Mouse (Mus musculus): Measurements from ENCODE around the gene Shisa3. TPM values are rescaled to one million over a fixed set of nuclear protein-coding genes. Genes with fewer than 3 reads are reported as not detected.

Shisa3 gene
- polyA plus RNA-seq, 1 experiment from 2014 or later = 2.1 TPM

GRCm38 (mm10) chr5:67606916-67607803 is 522 bp upstream of the Shisa3 start:
- under 1% methylated on average over 66 of the region's 66 CpGs for WGBS
- H3K9me3 ChIP-seq = no peaks in the 10 kb centered on the region
- H3K4me2 ChIP-seq = peak overlapping the region; percentile 78
- peaks cover 80% of the 10 kb centered on the region for H3K27me3 ChIP-seq
- no peaks in the 10 kb centered on the region for H3K36me3 ChIP-seq
- ATAC-seq (ENCODE audit: low FRiP score) = peak; percentile 46
- H3K4me1 ChIP-seq (replicated peaks) = peaks cover 25% of the 10 kb centered on the region
- H3K9ac ChIP-seq = peak overlapping the region; percentile 68
- no peak overlapping the region for H3K27ac ChIP-seq
- H3K4me3 ChIP-seq = peak overlapping the region; percentile 48

- peak; percentile 1; the same call in 1 of the 2 replicates for ATAC-seq (ENCODE audit: low FRiP score)
- no peaks in the 10 kb centered on the region for H3K9me3 ChIP-seq
- H3K4me2 ChIP-seq = peak overlapping the region; percentile 78
- H3K4me1 ChIP-seq (replicated peaks) = peaks cover 25% of the 10 kb centered on the region
- peak overlapping the region; percentile 68 for H3K9ac ChIP-seq
- H3K27ac ChIP-seq = no peak overlapping the region
- WGBS = 3% methylated on average over 31 of the region's 31 CpGs
- peak overlapping the region; percentile 48 for H3K4me3 ChIP-seq
- H3K27me3 ChIP-seq = peaks cover 69% of the 10 kb centered on the region
- no peaks in the 10 kb centered on the region for H3K36me3 ChIP-seq
Measured at GRCm38 (mm10) chr5:67608674-67609519, 1.2 kb downstream of the Shisa3 start.

GRCm38 (mm10) chr5:67609520-67609837 is 1.8 kb downstream of the Shisa3 start:
- no peak overlapping the region for H3K9ac ChIP-seq
- no peaks in the 10 kb centered on the region for H3K9me3 ChIP-seq
- no peaks in the 10 kb centered on the region for H3K36me3 ChIP-seq
- ATAC-seq (ENCODE audit: low FRiP score) = no peak
- peaks cover 25% of the 10 kb centered on the region for H3K4me1 ChIP-seq (replicated peaks)
- 18% methylated on average over 2 of the region's 2 CpGs for WGBS
- H3K4me3 ChIP-seq = no peak overlapping the region
- H3K4me2 ChIP-seq = no peak overlapping the region
- H3K27ac ChIP-seq = no peak overlapping the region
- peaks cover 68% of the 10 kb centered on the region for H3K27me3 ChIP-seq

- H3K27me3 ChIP-seq = no peaks in the 10 kb centered on the region
- 90% methylated on average over 12 of the region's 12 CpGs for WGBS
Measured at GRCm38 (mm10) chr5:67621230-67621629, 13.5 kb downstream of the Shisa3 start.

GRCm38 (mm10) chr5:67628180-67628940 is 20.7 kb downstream of the Shisa3 start:
- Histone ChIP-seq H3K4me1 (replicated peaks) (peaks cover 3% of the 10 kb centered on the region; the same call in 1 of the 2 replicates), H3K9ac (no peak overlapping the region), H3K9me3 (no peaks in the 10 kb centered on the region), H3K4me2 (no peak overlapping the region), H3K36me3 (peaks cover 17% of the 10 kb centered on the region), H3K27me3 (no peaks in the 10 kb centered on the region), H3K27ac (no peak overlapping the region), H3K4me3 (no peak overlapping the region)
- no peak for ATAC-seq (ENCODE audit: low FRiP score)
- 72% methylated on average over 9 of the region's 9 CpGs for WGBS

More at GRCm38 (mm10) chr5:67621230-67621629, 13.5 kb downstream of the Shisa3 start:
- no peak overlapping the region for H3K27ac ChIP-seq
- H3K4me3 ChIP-seq = no peak overlapping the region
- H3K4me1 ChIP-seq (replicated peaks) = no peaks in the 10 kb centered on the region
- H3K36me3 ChIP-seq = peaks cover 27% of the 10 kb centered on the region
- no peak overlapping the region for H3K4me2 ChIP-seq
- no peak for ATAC-seq (ENCODE audit: low FRiP score)
- H3K9ac ChIP-seq = no peak overlapping the region
- no peaks in the 10 kb centered on the region for H3K9me3 ChIP-seq

- no peak for ATAC-seq (ENCODE audit: low FRiP score)
- H3K27ac ChIP-seq = peak overlapping the region; percentile 37; the same call in 1 of the 2 replicates
- no peak overlapping the region for H3K4me3 ChIP-seq
- no peak overlapping the region for H3K9ac ChIP-seq
- H3K4me2 ChIP-seq = no peak overlapping the region
- no peaks in the 10 kb centered on the region for H3K9me3 ChIP-seq
- H3K27me3 ChIP-seq = no peaks in the 10 kb centered on the region
- H3K36me3 ChIP-seq = peaks cover 17% of the 10 kb centered on the region
- H3K4me1 ChIP-seq (replicated peaks) = peaks cover 14% of the 10 kb centered on the region
- WGBS = 61% methylated on average over 7 of the region's 7 CpGs
Measured at GRCm38 (mm10) chr5:67629440-67629839, 21.8 kb downstream of the Shisa3 start.

- Histone ChIP-seq H3K9ac (no peak overlapping the region), H3K36me3 (peaks cover 17% of the 10 kb centered on the region), H3K4me1 (replicated peaks) (peaks cover 16% of the 10 kb centered on the region), H3K4me2 (no peak overlapping the region), H3K27ac (peak overlapping the region; percentile 37; the same call in 1 of the 2 replicates), H3K27me3 (no peaks in the 10 kb centered on the region), H3K4me3 (no peak overlapping the region), H3K9me3 (no peaks in the 10 kb centered on the region)
- ATAC-seq (ENCODE audit: low FRiP score) = no peak
- 82% methylated on average over 6 of the region's 6 CpGs for WGBS
Measured at GRCm38 (mm10) chr5:67629861-67630260, 22.2 kb downstream of the Shisa3 start.

- Histone ChIP-seq H3K27ac (no peak overlapping the region), H3K4me2 (no peak overlapping the region), H3K4me1 (replicated peaks) (peaks cover 16% of the 10 kb centered on the region), H3K27me3 (no peaks in the 10 kb centered on the region), H3K9me3 (no peaks in the 10 kb centered on the region), H3K4me3 (no peak overlapping the region), H3K9ac (no peak overlapping the region), H3K36me3 (peaks cover 17% of the 10 kb centered on the region)
- ATAC-seq (ENCODE audit: low FRiP score) = no peak
- 95% methylated on average over 12 of the region's 12 CpGs for whole genome bisulfite sequencing
Measured at GRCm38 (mm10) chr5:67631261-67631660, 23.6 kb downstream of the Shisa3 start.

GRCm38 (mm10) chr5:67633138-67633782 is 25.6 kb downstream of the Shisa3 start:
- H3K9ac ChIP-seq = no peak overlapping the region
- H3K4me2 ChIP-seq = peak overlapping the region; percentile 37
- H3K9me3 ChIP-seq = no peaks in the 10 kb centered on the region
- peak overlapping the region; percentile 58 for H3K27ac ChIP-seq
- H3K36me3 ChIP-seq = peaks cover 21% of the 10 kb centered on the region
- 5% methylated on average over 7 of the region's 7 CpGs for WGBS
- no peaks in the 10 kb centered on the region for H3K27me3 ChIP-seq
- peaks cover 16% of the 10 kb centered on the region for H3K4me1 ChIP-seq (replicated peaks)
- no peak overlapping the region for H3K4me3 ChIP-seq
- ATAC-seq (ENCODE audit: low FRiP score) = 0 out of 2 replicates have a peak, but pooled peaks have one; percentile 44

- Histone ChIP-seq H3K9me3 (no peaks in the 10 kb centered on the region), H3K27ac (peak overlapping the region; percentile 58), H3K4me2 (peak overlapping the region; percentile 37), H3K4me3 (no peak overlapping the region), H3K9ac (0 out of 2 replicates have a peak overlapping the region, but pooled peaks have one; percentile 39), H3K4me1 (replicated peaks) (peaks cover 16% of the 10 kb centered on the region), H3K27me3 (no peaks in the 10 kb centered on the region), H3K36me3 (peaks cover 17% of the 10 kb centered on the region)
- ATAC-seq (ENCODE audit: low FRiP score) = peak; percentile 47
- 5% methylated on average over 10 of the region's 10 CpGs for WGBS
Measured at GRCm38 (mm10) chr5:67633831-67634268, 26.2 kb downstream of the Shisa3 start.

GRCm38 (mm10) chr5:67634339-67634738 is 26.7 kb downstream of the Shisa3 start:
- no peak overlapping the region for H3K4me3 ChIP-seq
- H3K9ac ChIP-seq = no peak overlapping the region
- peaks cover 16% of the 10 kb centered on the region for H3K4me1 ChIP-seq (replicated peaks)
- H3K36me3 ChIP-seq = peaks cover 13% of the 10 kb centered on the region
- 10% methylated on average over 3 of the region's 3 CpGs for WGBS
- no peaks in the 10 kb centered on the region for H3K27me3 ChIP-seq
- H3K9me3 ChIP-seq = no peaks in the 10 kb centered on the region
- no peak overlapping the region for H3K4me2 ChIP-seq
- peak; percentile 58; the same call in 1 of the 2 replicates for ATAC-seq (ENCODE audit: low FRiP score)
- peak overlapping the region; percentile 58 for H3K27ac ChIP-seq
